Mouse (Mus musculus): ENCODE data around the gene Cd5l. TPM values are rescaled to one million over a fixed set of nuclear protein-coding genes. Genes with fewer than 3 reads are reported as not detected.

Cd5l gene
- 1 to 10 TPM; 1.4 to 6.3 TPM for polyA plus RNA-seq (2017; shearing (Covaris generic))

DNA sequence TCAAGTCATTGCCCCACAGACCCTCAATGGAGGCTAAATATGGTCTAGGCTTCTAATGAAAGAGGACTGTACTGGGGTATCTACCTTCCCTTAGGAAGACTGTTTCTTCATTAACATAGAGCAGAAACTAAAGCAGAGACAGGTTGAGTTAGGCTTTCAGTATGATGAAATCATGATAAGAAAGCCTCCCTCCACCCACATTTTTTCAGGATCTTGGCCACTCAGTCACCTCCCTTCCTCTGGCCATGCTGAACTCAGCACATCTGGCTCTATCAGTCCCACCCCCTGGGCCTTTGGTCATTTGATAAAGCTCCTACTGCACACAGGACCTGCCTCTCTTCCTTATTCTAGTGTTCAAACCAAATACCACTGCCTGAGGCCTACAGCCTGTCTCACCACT, at the start of gene Cd5l:
Gene Cd5l, plus strand, starts transcription at position 301 of the 400 bp plus-strand sequence.

GRCm38 (mm10) chr3:87376195-87377165, 18.8 kb downstream of the Cd5l start, which contains the start of gene Fcrl1:
TSS of gene Fcrl1 (plus strand) at chr3:87376387.

Other genes with a start within 250 kb of the Cd5l start
- under 1 TPM; 0.02 to 0.15 TPM for gene Kirrel, start 183.1 kb upstream of the Cd5l start, polyA plus RNA-seq (2017; shearing (Covaris generic))
- gene Fcrls, start 94.1 kb upstream of the Cd5l start, polyA plus RNA-seq (2017; shearing (Covaris generic)) = 1 to 10 TPM in 1 of 2 experiments, not detected in 1; 2.1 TPM
- 10 to 100 TPM in 1 of 2 experiments, 1 to 10 TPM in 1; 2.2 to 27.3 TPM for gene Fcrl1, start 18.5 kb downstream of the Cd5l start, polyA plus RNA-seq (2017; shearing (Covaris generic))
- under 1 TPM in 1 of 2 experiments, not detected in 1; 0.26 TPM for gene Fcrl5, start 77.9 kb downstream of the Cd5l start, polyA plus RNA-seq (2017; shearing (Covaris generic))
- 10 to 100 TPM; 26.7 to 32.4 TPM for gene Etv3, start 167.5 kb downstream of the Cd5l start, polyA plus RNA-seq (2017; shearing (Covaris generic))

Measured in activated CD4-positive, CD25-positive, alpha-beta regulatory T cell (primary cell).